Mouse (Mus musculus) liver, adult 2 months (tissue): ENCODE measurements around the gene Yif1a.

Source experiments
- CTCF ChIP-seq: fragments of 200-500 bp; IDR thresholded peaks from 2 replicates; pipeline ENCODE4 v1.5.1; 2011; ENCODE audit warnings: low read depth, low read length, control low read depth
- POLR2A ChIP-seq: fragments of 200-500 bp; IDR thresholded peaks from 2 replicates; pipeline ENCODE4 v1.6.1; 2011; ENCODE audit warnings: low read length, control low read depth; ENCODE audit not compliant: insufficient read depth; ENCODE audit errors: extremely low read depth

- TF ChIP-seq POLR2A (peak; percentile 80), CTCF (peak; percentile 77)
Observed at GRCm38 (mm10) chr19:5087884-5088728, at the start of gene Yif1a.
